Mouse (Mus musculus): ENCODE data around the gene Rnase2b.

- no peak for TF ChIP-seq CTCF (IDR thresholded peaks at IDR 0.05; ENCODE audit: extremely low read depth, insufficient read depth, low read length)
- no peak for TF ChIP-seq POLR2A (IDR thresholded peaks at IDR 0.05; ENCODE audit: extremely low read depth, insufficient read depth, low read length)
Observed at GRCm38 (mm10) chr14:51146685-51147084, 15.4 kb upstream of the Rnase2b start, which contains the start of gene Rnase1.
